Mouse (Mus musculus) neural tube, embryonic 11.5 days (tissue): ENCODE measurements around the gene Ppp1ca. TPM values are rescaled to one million over a fixed set of nuclear protein-coding genes. Genes with fewer than 3 reads are reported as not detected.

Experiments used
- ATAC-seq: fragments of 200-750 bp; cut with Nextera tagmentation; 2 replicates; pipeline ENCODE4 v1.8.0; 2017; ENCODE audit warnings: moderate number of reproducible peaks, mild to moderate bottlenecking, moderate TSS enrichment, moderate library complexity; ENCODE audit not compliant: insufficient read depth, low FRiP score, low TSS enrichment
- DNase-seq: peaks from one replicate; pipeline ENCODE4 v3.0.0-alpha.2; 2015; ENCODE audit warnings: low spot score
- H3K27ac ChIP-seq: fragments of 300-500 bp; sonication (generic); 2 replicates; pipeline ENCODE4 v1.5.1; 2014; ENCODE audit warnings: low read depth, mild to moderate bottlenecking, low read length
- H3K27me3 ChIP-seq: fragments of 300-500 bp; sonication (generic); 2 replicates; pipeline ENCODE4 v1.6.1; 2014; ENCODE audit warnings: mild to moderate bottlenecking, low read length, mixed read lengths; ENCODE audit not compliant: control insufficient read depth, insufficient read depth
- H3K36me3 ChIP-seq: fragments of 300-500 bp; sonication (generic); 2 replicates; pipeline ENCODE4 v1.6.1; 2014; ENCODE audit warnings: mild to moderate bottlenecking, low read length, moderate library complexity, mixed read lengths; ENCODE audit not compliant: control insufficient read depth, insufficient read depth
- H3K4me1 ChIP-seq: fragments of 300-500 bp; sonication (generic); 2 replicates; pipeline ENCODE4 v1.6.1; 2014; ENCODE audit warnings: low read length, mixed read lengths; ENCODE audit not compliant: control insufficient read depth, insufficient read depth
- H3K4me2 ChIP-seq: fragments of 300-500 bp; sonication (generic); 2 replicates; pipeline ENCODE4 v1.6.1; 2014; ENCODE audit warnings: low read depth, mild to moderate bottlenecking, moderate library complexity
- H3K4me3 ChIP-seq: fragments of 300-500 bp; sonication (generic); 2 replicates; pipeline ENCODE4 v1.5.1; 2014; ENCODE audit warnings: low read depth, low read length
- H3K9ac ChIP-seq: fragments of 300-500 bp; sonication (generic); 2 replicates; pipeline ENCODE4 v1.6.1; 2014; ENCODE audit warnings: mild to moderate bottlenecking, low read length
- H3K9me3 ChIP-seq: fragments of 300-500 bp; sonication (generic); 2 replicates; pipeline ENCODE4 v1.6.1; 2016; ENCODE audit warnings: low read length; ENCODE audit not compliant: control insufficient read depth
- WGBS: fragments of 180-500 bp; shearing (Covaris S2); extraction: QIAGEN DNeasy Blood & Tissue Kit; methylation state at CpG from one replicate; pipeline ENCODE4 v1.1.7; 2014; 5-methylcytosine and 5-hydroxymethylcytosine counted together
- polyA plus RNA-seq: library from polyadenylated mRNA; unstranded; fragments of >200 nt; fragmentation: Nextera tagmentation; extraction: Ambion mirVana; gene quantifications from 2 replicates; pipeline ENCODE4 v1.2.1, GENCODE M21; 2014

Ppp1ca gene
- polyA plus RNA-seq, 1 experiment from 2014 or later: 939 TPM

DNA sequence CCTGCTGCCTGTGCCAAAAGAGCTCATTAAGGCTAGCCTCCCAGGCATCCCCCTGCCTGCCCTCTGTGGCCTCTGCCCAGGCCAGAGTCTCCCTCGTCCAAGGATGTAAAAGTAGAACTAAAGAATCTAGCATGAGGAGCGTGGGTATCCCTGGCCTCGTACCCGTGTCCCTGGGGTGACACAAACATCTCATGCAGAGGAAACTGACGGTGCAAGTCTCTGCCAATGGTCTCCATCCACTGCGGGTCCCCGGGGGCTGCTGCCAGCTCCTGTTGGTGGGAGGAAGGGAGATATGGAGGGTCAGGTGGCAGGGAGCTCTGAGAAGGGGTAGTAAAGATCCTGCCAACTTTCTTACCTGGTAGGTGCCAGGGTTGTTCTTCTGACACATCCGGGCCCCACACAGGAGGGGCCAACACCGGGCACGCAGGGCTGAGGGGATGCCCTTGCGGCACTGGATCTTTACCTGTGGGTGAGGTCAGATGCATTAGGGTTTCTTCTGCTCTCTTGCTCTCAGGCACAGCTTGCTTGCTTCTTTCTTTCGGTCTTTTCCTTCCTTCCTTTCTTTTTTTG, 2.7 kb upstream of the Ppp1ca start:
- DNase-seq (no peak), ATAC-seq (no peak)
- 84% methylated on average over 12 of the region's 12 CpGs for WGBS

DNA sequence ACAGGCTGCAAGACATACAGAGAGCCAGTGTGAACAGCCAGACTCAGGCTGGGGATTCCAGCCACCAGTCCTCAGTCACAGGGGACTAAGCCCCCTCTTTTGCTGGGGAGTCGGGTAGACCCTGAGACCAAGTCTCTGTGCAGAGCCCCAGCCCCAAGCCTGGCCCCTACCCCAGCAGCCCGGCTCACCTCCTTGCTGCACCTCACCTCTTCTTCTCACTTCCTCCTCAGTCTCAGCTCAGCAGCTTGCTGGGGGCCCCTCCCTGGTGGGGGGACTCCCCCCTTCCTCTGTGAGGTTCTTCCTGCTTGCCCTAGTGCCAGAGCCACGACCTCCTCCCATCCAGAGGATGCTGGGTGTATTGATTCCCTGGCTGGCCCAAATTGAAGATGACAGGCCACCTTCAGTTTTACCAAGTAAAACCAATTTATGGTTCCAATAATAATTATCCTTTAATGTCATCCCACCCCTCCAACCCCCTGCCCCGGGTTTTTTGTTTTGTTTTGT, 982 bp upstream of the Ppp1ca start, which contains the start of gene Tbc1d10c:
Gene Tbc1d10c (minus strand): TSS at position 454 of the 504 bp plus-strand sequence.
- Histone ChIP-seq H3K36me3 (peaks cover 12% of the 10 kb centered on the region), H3K27ac (peak within 1 kb of the TSS; percentile 85), H3K4me1 (peaks cover 10% of the 10 kb centered on the region), H3K27me3 (no peaks in the 10 kb centered on the region), H3K9me3 (no peaks in the 10 kb centered on the region), H3K4me2 (peak within 1 kb of the TSS; percentile 90), H3K4me3 (peak within 1 kb of the TSS; percentile 98), H3K9ac (peak within 1 kb of the TSS; percentile 96)
- DNase-seq (no peak), ATAC-seq (no peak)
- WGBS: 68% methylated on average over 4 of the region's 4 CpGs

More for the DNA sequence above, 2.7 kb upstream of the Ppp1ca start:
- Histone ChIP-seq H3K4me2 (no peak overlapping the region), H3K4me1 (peaks cover 8% of the 10 kb centered on the region), H3K27me3 (no peaks in the 10 kb centered on the region), H3K9ac (no peak overlapping the region), H3K36me3 (peaks cover 3% of the 10 kb centered on the region), H3K4me3 (no peak overlapping the region), H3K27ac (no peak overlapping the region), H3K9me3 (no peaks in the 10 kb centered on the region)

DNA sequence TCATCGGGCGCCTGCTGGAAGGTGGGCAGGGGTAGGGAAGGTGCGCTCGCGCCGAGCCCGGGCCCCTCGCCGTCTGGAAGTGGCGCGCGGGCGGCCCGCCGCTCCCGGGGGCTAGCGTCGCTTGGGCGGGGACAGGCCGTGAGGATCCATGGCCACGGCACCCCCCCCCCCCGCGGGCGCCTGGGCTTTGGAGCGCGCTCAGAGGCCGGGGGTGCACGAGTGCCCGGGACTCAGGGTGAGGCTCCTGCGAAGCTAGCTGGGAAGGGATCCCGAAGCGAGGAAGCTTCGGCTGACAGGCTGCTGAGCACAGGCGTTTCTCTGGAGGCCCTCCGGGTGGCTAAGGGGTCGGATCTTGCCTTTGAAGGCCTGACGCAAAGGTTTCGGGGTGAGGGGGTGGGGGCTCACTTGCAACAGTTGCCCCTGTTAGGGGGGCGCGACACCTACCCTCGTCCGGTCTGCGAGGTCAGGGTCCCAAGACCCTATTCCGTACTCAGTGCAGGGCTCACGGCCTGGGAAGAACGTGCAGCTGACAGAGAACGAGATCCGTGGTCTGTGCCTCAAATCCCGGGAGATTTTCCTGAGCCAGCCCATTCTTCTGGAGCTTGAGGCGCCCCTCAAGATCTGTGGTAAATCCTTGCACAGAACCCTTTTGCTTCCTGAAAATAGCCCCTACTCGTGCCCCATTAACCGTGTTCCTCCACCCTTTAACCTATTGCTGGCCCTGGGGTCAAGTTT, 553 bp downstream of the Ppp1ca start:
- peak overlapping the region; percentile 96 for H3K9ac ChIP-seq
- no peaks in the 10 kb centered on the region for H3K9me3 ChIP-seq
- under 1% methylated on average over 45 of the region's 52 CpGs for WGBS
- peak overlapping the region; percentile 90 for H3K4me2 ChIP-seq
- peaks cover 10% of the 10 kb centered on the region for H3K4me1 ChIP-seq
- peaks cover 14% of the 10 kb centered on the region for H3K36me3 ChIP-seq
- H3K4me3 ChIP-seq: peak overlapping the region; percentile 98
- ATAC-seq (peak; percentile 23; the same call in 1 of the 2 replicates), DNase-seq (peak; percentile 42)
- no peaks in the 10 kb centered on the region for H3K27me3 ChIP-seq
- peak overlapping the region; percentile 85 for H3K27ac ChIP-seq

DNA sequence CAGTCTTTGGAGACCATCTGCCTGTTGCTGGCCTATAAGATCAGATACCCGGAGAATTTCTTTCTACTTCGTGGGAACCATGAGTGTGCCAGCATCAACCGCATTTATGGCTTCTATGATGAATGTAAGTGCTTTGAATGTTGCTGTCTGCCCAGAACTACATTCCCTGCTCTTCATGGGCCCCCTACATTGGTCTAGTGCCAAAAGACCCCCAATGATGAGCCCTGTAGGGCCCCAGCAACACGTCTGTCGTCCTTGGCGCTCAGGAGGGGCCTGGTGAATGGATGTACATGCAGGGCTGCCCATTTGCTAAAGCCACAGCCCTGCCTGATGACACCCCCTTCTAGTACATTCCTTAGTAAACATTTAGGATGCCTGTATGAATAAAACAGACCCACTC, 1.3 kb downstream of the Ppp1ca start:
- Histone ChIP-seq H3K27me3 (no peaks in the 10 kb centered on the region), H3K4me2 (peak overlapping the region; percentile 90), H3K9me3 (no peaks in the 10 kb centered on the region), H3K36me3 (peaks cover 14% of the 10 kb centered on the region), H3K9ac (peak overlapping the region; percentile 96), H3K27ac (no peak overlapping the region), H3K4me1 (peaks cover 10% of the 10 kb centered on the region), H3K4me3 (peak overlapping the region; percentile 98)
- WGBS: 63% methylated on average over 6 of the region's 6 CpGs
- no peak for DNase-seq
- ATAC-seq: no peak

DNA sequence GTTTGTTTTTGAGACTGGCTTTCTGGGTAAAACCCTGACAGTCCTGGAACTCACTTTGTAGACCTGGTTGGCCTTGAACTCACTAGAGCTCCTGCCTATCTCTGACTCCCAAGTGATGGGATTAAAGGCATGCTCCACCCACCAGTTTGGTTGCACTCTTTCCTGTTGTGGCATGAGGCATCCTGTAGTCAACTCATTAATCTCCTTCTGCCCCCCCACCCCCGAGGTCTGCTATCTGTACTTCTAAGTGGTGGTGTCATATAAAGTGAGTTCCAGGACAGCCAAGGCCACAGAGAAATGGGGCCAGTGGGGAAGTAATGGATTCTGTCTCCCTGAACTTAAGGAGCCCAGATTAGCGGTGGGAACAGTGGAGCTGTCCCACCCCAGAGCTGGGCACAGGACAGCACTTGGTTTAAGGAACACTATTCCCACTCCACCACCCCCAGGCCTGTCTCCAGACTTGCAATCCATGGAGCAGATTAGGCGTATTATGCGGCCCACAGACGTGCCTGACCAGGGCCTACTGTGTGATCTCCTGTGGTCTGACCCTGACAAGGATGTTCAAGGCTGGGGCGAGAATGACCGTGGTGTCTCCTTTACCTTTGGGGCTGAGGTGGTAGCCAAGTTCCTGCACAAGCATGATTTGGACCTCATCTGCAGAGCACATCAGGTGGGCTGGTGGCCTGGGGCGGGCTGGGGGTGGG, 2.3 kb downstream of the Ppp1ca start:
- Histone ChIP-seq H3K27me3 (no peaks in the 10 kb centered on the region), H3K4me2 (no peak overlapping the region), H3K4me3 (no peak overlapping the region), H3K4me1 (peaks cover 10% of the 10 kb centered on the region), H3K9me3 (no peaks in the 10 kb centered on the region), H3K36me3 (peaks cover 14% of the 10 kb centered on the region), H3K27ac (no peak overlapping the region), H3K9ac (no peak overlapping the region)
- ATAC-seq: no peak
- WGBS: 91% methylated on average over 8 of the region's 8 CpGs
- no peak for DNase-seq

DNA sequence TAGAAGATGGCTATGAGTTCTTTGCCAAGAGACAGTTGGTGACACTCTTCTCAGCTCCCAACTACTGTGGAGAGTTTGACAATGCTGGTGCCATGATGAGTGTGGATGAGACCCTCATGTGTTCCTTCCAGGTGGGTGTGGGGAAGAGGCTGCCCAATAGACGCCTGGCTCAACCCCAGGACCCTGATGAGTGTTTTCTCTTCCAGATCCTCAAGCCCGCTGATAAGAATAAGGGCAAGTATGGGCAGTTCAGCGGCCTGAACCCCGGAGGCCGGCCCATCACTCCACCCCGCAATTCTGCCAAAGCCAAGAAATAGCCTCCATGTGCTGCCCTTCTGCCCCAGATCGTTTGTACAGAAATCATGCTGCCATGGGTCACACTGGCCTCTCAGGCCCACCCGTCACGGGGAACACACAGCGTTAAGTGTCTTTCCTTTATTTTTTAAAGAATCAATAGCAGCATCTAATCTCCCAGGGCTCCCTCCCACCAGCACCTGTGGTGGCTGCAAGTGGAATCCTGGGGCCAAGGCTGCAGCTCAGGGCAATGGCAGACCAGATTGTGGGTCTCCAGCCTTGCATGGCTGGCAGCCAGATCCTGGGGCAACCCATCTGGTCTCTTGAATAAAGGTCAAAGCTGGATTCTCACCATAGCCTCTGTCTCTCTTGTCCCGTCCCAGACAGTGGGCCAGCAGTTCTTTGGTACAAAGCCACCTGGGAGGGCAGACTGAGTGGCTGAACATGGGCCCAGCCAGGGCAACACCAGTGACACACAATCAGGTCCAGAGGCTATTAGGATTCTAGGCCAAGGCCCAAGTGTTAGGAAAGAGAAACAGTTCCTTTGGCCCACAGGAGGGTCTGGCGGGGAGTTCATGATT, 3.1 kb downstream of the Ppp1ca start:
- Histone ChIP-seq H3K27ac (no peak overlapping the region), H3K27me3 (no peaks in the 10 kb centered on the region), H3K9me3 (no peaks in the 10 kb centered on the region), H3K4me3 (no peak overlapping the region), H3K4me1 (peaks cover 10% of the 10 kb centered on the region), H3K9ac (no peak overlapping the region), H3K36me3 (peaks cover 14% of the 10 kb centered on the region), H3K4me2 (no peak overlapping the region)
- WGBS: 87% methylated on average over 12 of the region's 12 CpGs
- no peak for DNase-seq
- ATAC-seq: no peak

DNA sequence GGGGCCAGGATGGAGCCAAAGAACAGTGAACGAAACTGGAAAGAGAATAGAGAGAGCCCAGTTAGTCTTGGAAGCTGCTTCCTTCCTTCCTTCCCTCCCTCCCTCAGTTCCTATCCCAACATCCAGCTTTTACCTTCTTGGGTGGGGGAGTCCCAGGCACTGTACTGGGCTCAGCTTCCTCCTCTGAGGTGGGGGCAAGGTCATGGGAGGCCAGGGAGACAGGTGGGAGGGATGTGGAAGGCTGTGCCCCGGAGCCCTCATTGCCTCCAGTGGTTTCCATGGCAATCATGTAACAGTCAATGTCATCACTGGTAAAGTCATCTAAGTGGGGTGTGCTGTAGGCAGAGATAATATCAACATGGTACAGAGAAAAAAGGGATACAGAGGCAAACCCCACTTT, 4.2 kb downstream of the Ppp1ca start:
- H3K36me3 ChIP-seq: peaks cover 14% of the 10 kb centered on the region
- H3K9ac ChIP-seq: no peak overlapping the region
- peaks cover 14% of the 10 kb centered on the region for H3K4me1 ChIP-seq

DNA sequence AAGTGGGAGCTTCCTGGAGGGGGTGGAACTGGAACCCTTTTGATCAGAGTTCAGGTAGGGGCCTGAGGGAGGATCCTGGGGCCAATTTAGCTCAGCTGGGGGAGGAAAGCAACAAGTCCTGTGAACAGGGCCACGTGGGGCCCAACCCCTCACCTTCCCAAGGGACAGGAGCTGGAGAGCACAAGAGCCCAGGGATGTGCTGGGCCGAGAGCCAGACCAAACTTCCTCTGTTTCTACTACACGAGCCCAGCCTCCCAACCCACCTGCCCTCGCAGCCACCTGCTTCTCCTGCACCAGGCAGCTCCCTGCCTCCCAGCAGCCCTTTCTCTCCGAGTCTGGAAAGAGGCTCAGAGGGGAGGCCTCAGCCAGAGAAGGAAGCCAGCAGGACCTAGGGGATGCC, 4.7 kb downstream of the Ppp1ca start:
- Histone ChIP-seq H3K36me3 (peaks cover 14% of the 10 kb centered on the region), H3K4me2 (no peak overlapping the region), H3K9me3 (no peaks in the 10 kb centered on the region), H3K27me3 (no peaks in the 10 kb centered on the region), H3K27ac (no peak overlapping the region), H3K4me1 (peaks cover 14% of the 10 kb centered on the region), H3K4me3 (no peak overlapping the region), H3K9ac (no peak overlapping the region)
- WGBS: 28% methylated on average over 5 of the region's 5 CpGs
- DNase-seq: no peak
- no peak for ATAC-seq

More for the DNA sequence above, 4.2 kb downstream of the Ppp1ca start:
- Histone ChIP-seq H3K27me3 (no peaks in the 10 kb centered on the region), H3K4me3 (no peak overlapping the region), H3K27ac (no peak overlapping the region), H3K4me2 (no peak overlapping the region), H3K9me3 (no peaks in the 10 kb centered on the region)
- ATAC-seq (no peak), DNase-seq (no peak)
- WGBS: 59% methylated on average over 2 of the region's 2 CpGs
